Mouse (Mus musculus) lung, adult 2 months (tissue): ENCODE measurements around the gene Rab11fip4.

Experiments used
- CTCF ChIP-seq: fragments of 200-500 bp; IDR thresholded peaks from 2 replicates; pipeline ENCODE4 v1.5.1; 2011; ENCODE audit warnings: mild to moderate bottlenecking, low read length, control low read depth; ENCODE audit not compliant: insufficient read depth
- POLR2A ChIP-seq: fragments of 200-500 bp; IDR thresholded peaks from 2 replicates; pipeline ENCODE4 v1.6.1; 2011; ENCODE audit warnings: low read depth, mild to moderate bottlenecking, control low read depth, low read length, borderline replicate concordance; ENCODE audit errors: extremely low read depth

- TF ChIP-seq CTCF (no peak), POLR2A (no peak)
Observed at GRCm38 (mm10) chr11:79731476-79731875, 140.5 kb downstream of the Rab11fip4 start.
